Comparison of ENCODE assay signal across 25 mouse cellular contexts in genomic region chr10:67250846-67251245, GRCm38 (mm10). TPM values are rescaled to one million over a fixed set of nuclear protein-coding genes. Genes with fewer than 3 reads are reported as not detected.
DNase-seq lines count a peak whose midpoint lies in the region; ATAC-seq and TF ChIP-seq lines count a peak whose summit lies in the region.
"Had no signal": no experiment of that assay in that cellular context is flagged by ENCODE, and none has a peak within 500 bp of the region (broad histone marks: within the 10 kb centered on the region; RNA-seq: fewer than 3 reads in every experiment).

No protein-coding gene starts in this region.

- H3K4me1 ChIP-seq in hindbrain, postnatal 0 days (ENCODE audit: insufficient read depth, low read length), result no peaks in the 10 kb centered on the region
- no peaks in the 10 kb centered on the region for H3K4me1 ChIP-seq in hindbrain, embryonic 10.5 days (replicated peaks)
- H3K4me1 ChIP-seq: embryonic facial prominence, embryonic 12.5 days; embryonic facial prominence, embryonic 15.5 days; hindbrain, embryonic 12.5 days had no signal

- 80% methylated on average over 6 of the region's 6 CpGs for WGBS in hindbrain, postnatal 0 days
- WGBS in hindbrain, embryonic 10.5 days, result 96% methylated on average over 6 of the region's 6 CpGs

- no peak for DNase-seq in hindbrain, postnatal 0 days (ENCODE audit: low spot score)
- DNase-seq in hindbrain, embryonic 10.5 days (ENCODE audit: low spot score), result no peak
- DNase-seq in left cerebral cortex, adult 2 months (ENCODE audit: extremely low spot score in 1 of 2, low spot score in 2 of 2), result no peak
- no peak for DNase-seq in left cerebral cortex, adult 11 months (ENCODE audit: low spot score)
- DNase-seq in brain, embryonic 14.5 days (ENCODE audit: low read depth), result peak; percentile 11
- no peak for DNase-seq in thymus, postnatal 0 days (ENCODE audit: low spot score)
- DNase-seq: adrenal gland, adult 2 months; adrenal gland, postnatal 14 days; cerebellum, adult 11-12 months; cerebellum, adult 8-10 months; cerebellum, postnatal 14 days; forebrain, postnatal 0 days; gastrocnemius, adult 2 months; gastrocnemius, postnatal 14 days; heart, adult 18-20 months; heart, postnatal 10 days; heart, postnatal 36 days had no signal

- no peak overlapping the region for H3K9ac ChIP-seq in hindbrain, postnatal 0 days (replicated peaks; ENCODE audit: low read length)
- H3K9ac ChIP-seq: embryonic facial prominence, embryonic 12.5 days; embryonic facial prominence, embryonic 15.5 days; forebrain, postnatal 0 days; heart, embryonic 12.5 days; heart, embryonic 15.5 days; hindbrain, embryonic 12.5 days; hindbrain, embryonic 15.5 days had no signal

- no peaks in the 10 kb centered on the region for H3K27me3 ChIP-seq in hindbrain, postnatal 0 days (ENCODE audit: insufficient read depth, low read length)
- H3K27me3 ChIP-seq in hindbrain, embryonic 10.5 days (ENCODE audit: insufficient read depth, poor library complexity, severe bottlenecking), result no peaks in the 10 kb centered on the region
- H3K27me3 ChIP-seq: embryonic facial prominence, embryonic 12.5 days; embryonic facial prominence, embryonic 15.5 days; heart, embryonic 12.5 days; heart, embryonic 15.5 days; hindbrain, embryonic 12.5 days; hindbrain, embryonic 15.5 days had no signal

- 0 out of 2 replicates have a peak, but pooled peaks have one; percentile 24 for ATAC-seq in hindbrain, postnatal 0 days
- ATAC-seq: CD4-positive, CD25-positive, alpha-beta regulatory T cell, adult 4 months; forebrain, embryonic 14.5 days; forebrain, postnatal 0 days had no signal

- no peak overlapping the region for H3K4me2 ChIP-seq in hindbrain, postnatal 0 days (ENCODE audit: low read depth, low read length)
- H3K4me2 ChIP-seq: embryonic facial prominence, embryonic 12.5 days; embryonic facial prominence, embryonic 15.5 days; heart, embryonic 12.5 days; heart, embryonic 15.5 days; hindbrain, embryonic 12.5 days; hindbrain, embryonic 15.5 days had no signal

- TF ChIP-seq POLR2A in brain, embryonic 14.5 days (IDR thresholded peaks at IDR 0.05; ENCODE audit: borderline replicate concordance, extremely low read depth, insufficient read depth, insufficient read length, poor library complexity, severe bottlenecking), result no peak

- intact Hi-C loops in left cerebral cortex, adult 2 months (cut with DNase I), result loop anchor here (10.0 kb wide), 1 partner anchor 346 kb away; no protein-coding TSS in a partner anchor

- H3K36me3 ChIP-seq in hindbrain, postnatal 0 days (ENCODE audit: insufficient read depth, low read length), result peaks cover 38% of the 10 kb centered on the region; the same call in 1 of the 2 replicates
- peaks cover 99% of the 10 kb centered on the region for H3K36me3 ChIP-seq in hindbrain, embryonic 10.5 days

- no peak overlapping the region for H3K4me3 ChIP-seq in hindbrain, postnatal 0 days (ENCODE audit: low read length)
- H3K4me3 ChIP-seq in hindbrain, embryonic 10.5 days, result no peak overlapping the region
- H3K4me3 ChIP-seq in left cerebral cortex, adult 2 months, result no peak overlapping the region
- H3K4me3 ChIP-seq: embryonic facial prominence, embryonic 12.5 days; embryonic facial prominence, embryonic 15.5 days; gastrocnemius, adult 2 months; heart, embryonic 12.5 days; heart, embryonic 15.5 days; hindbrain, embryonic 12.5 days; hindbrain, embryonic 15.5 days had no signal

- no peak for TF ChIP-seq CTCF in hindbrain, postnatal 0 days (IDR thresholded peaks at IDR 0.05; ENCODE audit: low read depth)
- TF ChIP-seq CTCF in left cerebral cortex, adult 2 months (IDR thresholded peaks at IDR 0.05), result no peak
- no peak for TF ChIP-seq CTCF in brain, embryonic 14.5 days (IDR thresholded peaks at IDR 0.05; ENCODE audit: borderline replicate concordance, extremely low read depth, insufficient read depth, insufficient read length)

- no peaks in the 10 kb centered on the region for H3K9me3 ChIP-seq in hindbrain, postnatal 0 days (ENCODE audit: low read length)
- H3K9me3 ChIP-seq in hindbrain, embryonic 10.5 days, result no peaks in the 10 kb centered on the region
- H3K9me3 ChIP-seq: embryonic facial prominence, embryonic 12.5 days; embryonic facial prominence, embryonic 15.5 days; heart, embryonic 12.5 days; heart, embryonic 15.5 days; hindbrain, embryonic 12.5 days; hindbrain, embryonic 15.5 days had no signal

- no peak overlapping the region for H3K27ac ChIP-seq in hindbrain, postnatal 0 days
- H3K27ac ChIP-seq in hindbrain, embryonic 10.5 days, result no peak overlapping the region
- H3K27ac ChIP-seq in left cerebral cortex, adult 2 months, result peak overlapping the region; percentile 29; the same call in 1 of the 2 replicates
- H3K27ac ChIP-seq: embryonic facial prominence, embryonic 12.5 days; embryonic facial prominence, embryonic 15.5 days; heart, embryonic 15.5 days; hindbrain, embryonic 12.5 days; hindbrain, embryonic 15.5 days had no signal

RNA-seq across cellular contexts. Expression of gene Nrbf2, which starts 34.3 kb away (rescaled TPM):
- 10.5 and 10.6 TPM in 2 replicates for total RNA-seq in hindbrain, postnatal 0 days (2014; rRNA removed)
- polyA plus RNA-seq in hindbrain, postnatal 0 days (2015; fragmentation: Nextera tagmentation; extraction: Ambion mirVana), result 31.1 and 33.9 TPM in 2 replicates
- polyA plus RNA-seq in hindbrain, embryonic 10.5 days (2016; fragmentation: Nextera tagmentation; extraction: Ambion mirVana), result 36.9 and 41.2 TPM in 2 replicates
- total RNA-seq in left cerebral cortex, adult 2 months (2021), result 10 to 100 TPM; 19.4 to 20.1 TPM
- polyA plus RNA-seq in brain, embryonic 14.5 days (2012; rRNA removed), result 15.3 and 18.3 TPM in 2 replicates
- polyA plus RNA-seq in thymus, postnatal 0 days (2015; fragmentation: Nextera tagmentation; extraction: Ambion mirVana), result 46.5 and 47.5 TPM in 2 replicates
